Mouse (Mus musculus): Measurements from ENCODE around the gene Gm28048. TPM values are rescaled to one million over a fixed set of nuclear protein-coding genes. Genes with fewer than 3 reads are reported as not detected.

Gm28048 gene
- polyA plus RNA-seq, 1 experiment from 2014 or later = 4.3 TPM

- H3K4me3 ChIP-seq = no peak overlapping the region
- 80% methylated on average over 2 of the region's 2 CpGs for WGBS
- no peak overlapping the region for H3K27ac ChIP-seq (replicated peaks)
- H3K4me1 ChIP-seq = no peaks in the 10 kb centered on the region
- DNase-seq (ENCODE audit: low spot score) = no peak
- no peaks in the 10 kb centered on the region for H3K27me3 ChIP-seq (replicated peaks; ENCODE audit: low read depth, poor library complexity, severe bottlenecking)
- no peaks in the 10 kb centered on the region for H3K9me3 ChIP-seq
- H3K36me3 ChIP-seq (replicated peaks) = no peaks in the 10 kb centered on the region; the same call in 1 of the 2 replicates
Measured at GRCm38 (mm10) chr11:22930129-22930528, 51.8 kb downstream of the Gm28048 start.

GRCm38 (mm10) chr11:22928586-22929169 is 53.2 kb downstream of the Gm28048 start:
- 90% methylated on average over 8 of the region's 8 CpGs for WGBS
- H3K27ac ChIP-seq (replicated peaks) = no peak overlapping the region

GRCm38 (mm10) chr11:22923606-22924005 is 58.3 kb downstream of the Gm28048 start:
- H3K36me3 ChIP-seq (replicated peaks) = no peaks in the 10 kb centered on the region
- no peaks in the 10 kb centered on the region for H3K9me3 ChIP-seq
- H3K4me3 ChIP-seq = no peak overlapping the region
- DNase-seq (ENCODE audit: low spot score) = no peak
- no peak overlapping the region for H3K27ac ChIP-seq (replicated peaks)
- H3K27me3 ChIP-seq (replicated peaks; ENCODE audit: low read depth, poor library complexity, severe bottlenecking) = no peaks in the 10 kb centered on the region
- H3K4me1 ChIP-seq = no peaks in the 10 kb centered on the region
- 83% methylated on average over 2 of the region's 2 CpGs for WGBS

More at GRCm38 (mm10) chr11:22928586-22929169, 53.2 kb downstream of the Gm28048 start:
- H3K9me3 ChIP-seq = no peaks in the 10 kb centered on the region
- no peaks in the 10 kb centered on the region for H3K27me3 ChIP-seq (replicated peaks; ENCODE audit: low read depth, poor library complexity, severe bottlenecking)
- H3K4me1 ChIP-seq = no peaks in the 10 kb centered on the region
- H3K4me3 ChIP-seq = no peak overlapping the region
- H3K36me3 ChIP-seq (replicated peaks) = no peaks in the 10 kb centered on the region; the same call in 1 of the 2 replicates
- DNase-seq (ENCODE audit: low spot score) = no peak

GRCm38 (mm10) chr11:22922546-22922945 is 59.3 kb downstream of the Gm28048 start:
- Histone ChIP-seq H3K4me1 (no peaks in the 10 kb centered on the region), H3K27me3 (replicated peaks; ENCODE audit: low read depth, poor library complexity, severe bottlenecking) (no peaks in the 10 kb centered on the region), H3K36me3 (replicated peaks) (0 out of 2 replicates have a peak, but pooled peaks cover 2% of the 10 kb centered on the region), H3K27ac (replicated peaks) (no peak overlapping the region), H3K9me3 (no peaks in the 10 kb centered on the region), H3K4me3 (no peak overlapping the region)
- 87% methylated on average over 2 of the region's 2 CpGs for WGBS
- no peak for DNase-seq (ENCODE audit: low spot score)

- DNase-seq (ENCODE audit: low spot score) = no peak
- Histone ChIP-seq H3K9me3 (no peaks in the 10 kb centered on the region), H3K27me3 (replicated peaks; ENCODE audit: low read depth, poor library complexity, severe bottlenecking) (no peaks in the 10 kb centered on the region), H3K4me1 (no peaks in the 10 kb centered on the region), H3K27ac (replicated peaks) (no peak overlapping the region), H3K36me3 (replicated peaks) (peaks cover 2% of the 10 kb centered on the region; the same call in 1 of the 2 replicates), H3K4me3 (no peak overlapping the region)
- WGBS = 77% methylated on average over 2 of the region's 2 CpGs
Measured at GRCm38 (mm10) chr11:22919336-22919735, 62.6 kb downstream of the Gm28048 start.

GRCm38 (mm10) chr11:22917786-22918185 is 64.1 kb downstream of the Gm28048 start:
- Histone ChIP-seq H3K4me1 (no peaks in the 10 kb centered on the region), H3K36me3 (replicated peaks) (peaks cover 2% of the 10 kb centered on the region; the same call in 1 of the 2 replicates), H3K9me3 (no peaks in the 10 kb centered on the region), H3K27me3 (replicated peaks; ENCODE audit: low read depth, poor library complexity, severe bottlenecking) (no peaks in the 10 kb centered on the region), H3K4me3 (no peak overlapping the region), H3K27ac (replicated peaks) (no peak overlapping the region)
- 86% methylated on average over 7 of the region's 7 CpGs for WGBS
- DNase-seq (ENCODE audit: low spot score) = no peak

GRCm38 (mm10) chr11:22913744-22914143 is 68.1 kb downstream of the Gm28048 start:
- no peak overlapping the region for H3K4me3 ChIP-seq
- peaks cover 2% of the 10 kb centered on the region; the same call in 1 of the 2 replicates for H3K36me3 ChIP-seq (replicated peaks)
- no peaks in the 10 kb centered on the region for H3K9me3 ChIP-seq
- 79% methylated on average over 4 of the region's 4 CpGs for WGBS
- no peaks in the 10 kb centered on the region for H3K27me3 ChIP-seq (replicated peaks; ENCODE audit: low read depth, poor library complexity, severe bottlenecking)
- no peak for DNase-seq (ENCODE audit: low spot score)
- H3K27ac ChIP-seq (replicated peaks) = no peak overlapping the region
- no peaks in the 10 kb centered on the region for H3K4me1 ChIP-seq

- 95% methylated on average over 7 of the region's 7 CpGs for WGBS
- Histone ChIP-seq H3K9me3 (no peaks in the 10 kb centered on the region), H3K27me3 (replicated peaks; ENCODE audit: low read depth, poor library complexity, severe bottlenecking) (no peaks in the 10 kb centered on the region), H3K36me3 (replicated peaks) (no peaks in the 10 kb centered on the region), H3K4me3 (no peak overlapping the region), H3K27ac (replicated peaks) (no peak overlapping the region), H3K4me1 (no peaks in the 10 kb centered on the region)
- DNase-seq (ENCODE audit: low spot score) = no peak
Measured at GRCm38 (mm10) chr11:22911831-22912230, 70.1 kb downstream of the Gm28048 start.

GRCm38 (mm10) chr11:22906453-22906865 is 75.4 kb downstream of the Gm28048 start:
- Histone ChIP-seq H3K4me1 (no peaks in the 10 kb centered on the region), H3K4me3 (no peak overlapping the region), H3K36me3 (replicated peaks) (no peaks in the 10 kb centered on the region), H3K9me3 (no peaks in the 10 kb centered on the region), H3K27ac (replicated peaks) (no peak overlapping the region), H3K27me3 (replicated peaks; ENCODE audit: low read depth, poor library complexity, severe bottlenecking) (no peaks in the 10 kb centered on the region)
- no peak for DNase-seq (ENCODE audit: low spot score)

- Histone ChIP-seq H3K4me1 (no peaks in the 10 kb centered on the region), H3K9me3 (no peaks in the 10 kb centered on the region), H3K27ac (replicated peaks) (no peak overlapping the region), H3K4me3 (no peak overlapping the region), H3K36me3 (replicated peaks) (peaks cover 25% of the 10 kb centered on the region), H3K27me3 (replicated peaks; ENCODE audit: low read depth, poor library complexity, severe bottlenecking) (no peaks in the 10 kb centered on the region)
- no peak for DNase-seq (ENCODE audit: low spot score)
- 84% methylated on average over 2 of the region's 2 CpGs for WGBS
Measured at GRCm38 (mm10) chr11:22902923-22903322, 79.0 kb downstream of the Gm28048 start.

- 83% methylated on average over 3 of the region's 3 CpGs for WGBS
- H3K4me3 ChIP-seq = no peak overlapping the region
- H3K27ac ChIP-seq (replicated peaks) = no peak overlapping the region
- no peak for DNase-seq (ENCODE audit: low spot score)
- peaks cover 25% of the 10 kb centered on the region for H3K36me3 ChIP-seq (replicated peaks)
- H3K27me3 ChIP-seq (replicated peaks; ENCODE audit: low read depth, poor library complexity, severe bottlenecking) = no peaks in the 10 kb centered on the region
- H3K9me3 ChIP-seq = no peaks in the 10 kb centered on the region
- H3K4me1 ChIP-seq = no peaks in the 10 kb centered on the region
Measured at GRCm38 (mm10) chr11:22900041-22900440, 81.8 kb downstream of the Gm28048 start.

- no peak overlapping the region for H3K27ac ChIP-seq (replicated peaks)
- peaks cover 4% of the 10 kb centered on the region; the same call in 1 of the 2 replicates for H3K4me1 ChIP-seq
- H3K27me3 ChIP-seq (replicated peaks; ENCODE audit: low read depth, poor library complexity, severe bottlenecking) = no peaks in the 10 kb centered on the region
- no peaks in the 10 kb centered on the region for H3K9me3 ChIP-seq
- 97% methylated on average over 4 of the region's 4 CpGs for WGBS
- H3K36me3 ChIP-seq (replicated peaks) = peaks cover 25% of the 10 kb centered on the region
- DNase-seq (ENCODE audit: low spot score) = no peak
- no peak overlapping the region for H3K4me3 ChIP-seq
Measured at GRCm38 (mm10) chr11:22897642-22898041, 84.2 kb downstream of the Gm28048 start.

- Histone ChIP-seq H3K27ac (replicated peaks) (no peak overlapping the region), H3K9me3 (no peaks in the 10 kb centered on the region), H3K27me3 (replicated peaks; ENCODE audit: low read depth, poor library complexity, severe bottlenecking) (no peaks in the 10 kb centered on the region), H3K36me3 (replicated peaks) (peaks cover 25% of the 10 kb centered on the region), H3K4me3 (no peak overlapping the region), H3K4me1 (peaks cover 4% of the 10 kb centered on the region; the same call in 1 of the 2 replicates)
- DNase-seq (ENCODE audit: low spot score) = no peak
- WGBS = 90% methylated on average over 4 of the region's 4 CpGs
Measured at GRCm38 (mm10) chr11:22897127-22897526, 84.8 kb downstream of the Gm28048 start.

Measured in embryonic facial prominence, embryonic 10.5 days (tissue).